Mouse (Mus musculus) olfactory bulb, adult 2 months (tissue): ENCODE results near the gene Adgrl3.

Source experiments
- CTCF ChIP-seq: fragments of 200-500 bp; IDR thresholded peaks from 2 replicates; pipeline ENCODE4 v1.5.1; 2012; ENCODE audit warnings: low read depth, mild to moderate bottlenecking, low read length, moderate library complexity; ENCODE audit not compliant: insufficient read depth
- POLR2A ChIP-seq: fragments of 200-500 bp; IDR thresholded peaks from 2 replicates; pipeline ENCODE4 v1.6.1; 2012; ENCODE audit warnings: mild to moderate bottlenecking, low read depth, low read length, moderate library complexity; ENCODE audit not compliant: insufficient read depth

GRCm38 (mm10) chr5:81077990-81078389, 58.1 kb downstream of the Adgrl3 start:
- TF ChIP-seq POLR2A (no peak), CTCF (no peak)
